Mouse (Mus musculus): ENCODE measurements around the gene Neurl2. TPM values are rescaled to one million over a fixed set of nuclear protein-coding genes. Genes with fewer than 3 reads are reported as not detected.
"Not testable (repeated sequence)": the region's sequence is repeated elsewhere in the genome, so short reads cannot be mapped to it uniquely, and the experiment has no call there.

Neurl2 gene
- total RNA-seq, 2 experiments from 2014 or later: 3.9 to 5.3 TPM

DNA sequence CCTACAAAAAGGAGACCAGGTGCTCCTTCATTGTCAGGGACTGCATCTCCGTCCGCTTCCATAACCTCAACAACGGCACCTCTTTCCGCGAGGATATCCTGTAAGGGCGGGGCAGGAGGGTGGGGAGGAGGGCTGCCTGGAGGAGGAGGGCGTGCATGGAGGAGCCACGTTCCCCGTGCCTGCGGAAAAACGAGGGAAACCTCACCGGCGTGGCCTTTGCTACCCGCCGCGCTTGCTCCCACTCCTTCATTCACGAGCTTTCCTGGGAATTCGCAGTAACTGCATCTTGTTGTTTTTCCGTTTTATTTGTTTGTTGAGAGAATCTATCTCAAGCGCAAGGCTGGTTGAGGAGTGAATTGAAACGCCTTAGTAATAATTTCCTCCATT is 27.9 kb downstream of the Neurl2 start:
- Histone ChIP-seq H3K27ac (peak overlapping the region; percentile 88), H3K4me3 (peak overlapping the region; percentile 77)
- intact Hi-C loops (cut with DNase I): loop anchor here (2.0 kb wide), 1 partner anchor 17 kb away; the partner anchor contains the start of gene Zswim1
- DNase-seq (ENCODE audit: extremely low spot score in 1 of 2, low spot score in 2 of 2): peak in 1 of 2 experiments; percentile 32
- no peak for TF ChIP-seq CTCF (IDR thresholded peaks at IDR 0.05)

DNA sequence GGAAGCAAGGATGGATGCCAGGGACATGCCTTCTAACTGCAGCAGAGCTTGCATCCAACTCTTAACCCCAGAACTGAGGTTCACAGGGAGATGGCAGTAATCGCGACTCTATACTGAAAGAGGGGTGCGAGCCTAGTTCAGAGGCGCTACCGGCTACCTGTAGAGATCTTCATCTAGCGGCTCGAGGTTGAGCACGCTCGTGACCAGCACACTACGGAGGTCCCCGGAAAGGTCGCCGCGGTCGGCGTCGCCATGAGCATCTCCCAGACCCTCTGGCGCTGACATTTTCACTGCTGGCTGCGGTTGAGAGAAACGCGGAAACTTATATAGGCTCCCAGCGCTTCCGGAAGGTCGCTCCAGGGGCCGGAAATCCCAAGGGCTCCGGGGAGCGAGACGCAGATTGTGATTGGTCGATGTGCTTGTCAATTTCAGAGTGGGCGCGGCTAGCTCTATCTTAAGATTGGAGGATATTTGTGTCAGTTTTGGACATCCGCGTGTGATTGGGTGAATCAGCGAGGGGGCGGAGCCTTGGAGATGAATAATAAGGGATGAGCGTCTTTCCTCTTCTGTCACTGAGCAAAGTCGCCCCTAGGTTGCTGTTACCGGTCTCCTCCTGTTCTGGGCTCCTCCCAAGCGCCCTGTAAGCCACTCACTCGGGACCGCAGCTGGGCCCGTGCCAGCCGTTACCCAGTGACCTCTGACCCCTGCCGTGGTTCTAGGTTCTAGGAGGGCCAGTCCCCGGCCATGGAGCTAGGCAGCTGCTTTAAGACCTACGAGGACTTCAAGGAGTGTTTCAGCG is 28.5 kb downstream of the Neurl2 start, which contains the start of the genes Acot8 and Zswim3:
Gene Acot8, minus strand, starts transcription at position 350 of the 799 bp plus-strand sequence.
Gene Zswim3, plus strand, starts transcription at position 566 of the 799 bp plus-strand sequence.
- no peak; the same call in 1 of the 2 replicates for TF ChIP-seq CTCF (IDR thresholded peaks at IDR 0.05)
- DNase-seq (ENCODE audit: extremely low spot score in 1 of 2, low spot score in 2 of 2): peak; percentile 97 to 98
- Histone ChIP-seq H3K4me3 (peak within 1 kb of the TSS; percentile 77), H3K27ac (peak within 1 kb of the TSS; percentile 88)
- intact Hi-C loops (cut with DNase I): loop anchor here (2.0 kb wide), 1 partner anchor 18 kb away; the partner anchor contains the start of gene Zswim1

DNA sequence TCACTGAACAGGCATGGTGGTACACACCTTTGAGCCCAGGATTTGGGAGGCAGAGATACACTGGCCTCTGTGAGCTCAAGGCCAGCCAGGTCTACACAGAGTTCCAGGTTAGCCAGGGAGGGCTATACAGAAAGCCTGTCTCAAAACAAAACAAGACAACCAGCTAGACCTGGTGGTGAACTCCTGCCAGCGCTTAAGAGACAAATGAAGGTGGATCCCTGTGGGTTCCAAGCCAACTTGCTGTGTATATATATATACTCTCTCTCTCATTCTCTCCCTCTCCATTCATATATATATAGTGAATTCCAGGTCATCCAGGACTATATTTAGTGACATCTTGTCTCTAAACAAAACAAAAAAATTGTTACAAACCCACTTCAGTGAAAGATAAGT is 29.3 kb downstream of the Neurl2 start:
- Histone ChIP-seq H3K27ac (no peak overlapping the region), H3K4me3 (peak overlapping the region; percentile 77)
- no peak for DNase-seq (ENCODE audit: extremely low spot score in 1 of 2, low spot score in 2 of 2)
- TF ChIP-seq CTCF (IDR thresholded peaks at IDR 0.05): no peak; the same call in 1 of the 2 replicates
- intact Hi-C loops (cut with DNase I): loop anchor here (2.0 kb wide), 1 partner anchor 19 kb away; the partner anchor contains the start of gene Zswim1

DNA sequence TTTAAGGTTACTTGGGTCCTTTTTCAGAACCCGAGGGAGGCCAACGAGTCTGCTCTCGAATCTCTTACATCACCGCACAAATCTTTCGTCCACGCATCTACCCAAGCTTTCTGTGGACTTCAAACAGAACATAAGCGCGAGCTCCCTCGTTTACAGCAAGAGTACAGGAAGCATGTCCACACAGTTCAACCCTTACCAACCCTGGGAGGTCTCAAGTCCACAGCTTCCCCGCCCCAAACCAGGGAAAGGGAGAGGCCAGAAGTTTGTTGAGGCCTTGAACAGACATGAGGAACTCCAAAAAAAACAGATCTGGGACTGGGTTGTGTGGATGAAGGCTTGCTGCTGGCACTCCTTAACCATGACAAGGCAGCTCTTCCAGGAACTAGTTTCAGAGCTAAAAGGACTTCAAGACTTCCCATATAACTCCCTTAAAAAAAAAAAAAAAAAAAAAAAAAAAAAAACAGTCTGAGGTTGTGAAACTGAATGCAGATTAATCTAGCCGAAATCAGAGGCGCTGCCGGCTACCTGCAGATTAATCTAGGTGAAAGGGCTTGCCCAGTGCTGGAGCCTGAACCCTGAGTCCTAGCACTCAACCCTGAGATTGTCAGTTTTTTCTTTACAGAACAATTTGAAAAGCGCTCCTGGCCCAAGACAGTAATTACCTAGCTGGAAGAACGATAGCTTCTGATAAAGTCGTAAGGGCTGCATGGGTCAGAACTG is 29.9 kb downstream of the Neurl2 start:
- intact Hi-C loops (cut with DNase I): no loop called here
- no peak for TF ChIP-seq CTCF (IDR thresholded peaks at IDR 0.05)
- no peak overlapping the region for H3K27ac ChIP-seq
- DNase-seq (ENCODE audit: extremely low spot score in 1 of 2, low spot score in 2 of 2): no peak
- peak overlapping the region; percentile 77 for H3K4me3 ChIP-seq

DNA sequence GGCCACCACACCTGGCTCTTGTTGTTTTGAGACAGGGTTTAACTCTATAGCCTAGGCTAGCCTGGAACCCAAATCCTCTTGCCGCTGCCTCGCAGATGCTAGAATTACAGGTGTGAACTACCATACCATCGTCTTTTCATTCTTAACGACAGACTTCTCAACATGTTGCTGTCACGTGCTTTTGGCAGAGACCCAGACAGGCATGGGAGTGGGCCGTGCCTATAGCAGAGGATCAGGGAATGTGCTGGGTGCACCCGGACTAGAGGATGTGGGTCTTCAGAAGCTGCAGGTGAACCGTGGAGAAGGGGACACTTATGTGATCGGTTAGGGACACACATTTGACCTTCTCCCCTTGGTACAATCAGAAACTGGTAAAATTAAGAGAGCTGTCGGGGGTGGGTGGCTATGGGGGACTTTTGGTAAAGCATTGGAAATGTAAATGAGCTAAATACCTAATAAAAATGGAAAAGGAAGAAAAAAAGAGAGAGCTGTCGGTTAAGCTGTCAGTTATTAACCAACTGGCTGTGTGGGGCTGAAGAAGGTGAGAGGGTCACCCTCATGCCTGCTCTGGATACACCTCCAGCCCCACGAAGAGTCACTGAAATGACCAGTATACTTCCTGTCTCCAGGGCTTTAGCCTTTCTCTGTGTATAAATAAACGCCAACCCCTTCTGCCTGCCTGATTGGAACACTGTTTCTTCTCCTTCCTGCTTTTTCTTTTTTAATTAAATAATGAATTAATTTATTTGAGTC is 32.8 kb downstream of the Neurl2 start:
- no peak overlapping the region for H3K27ac ChIP-seq
- intact Hi-C loops (cut with DNase I): no loop called here
- H3K4me3 ChIP-seq: no peak overlapping the region
- no peak for DNase-seq (ENCODE audit: extremely low spot score in 1 of 2, low spot score in 2 of 2)
- no peak for TF ChIP-seq CTCF (IDR thresholded peaks at IDR 0.05)

DNA sequence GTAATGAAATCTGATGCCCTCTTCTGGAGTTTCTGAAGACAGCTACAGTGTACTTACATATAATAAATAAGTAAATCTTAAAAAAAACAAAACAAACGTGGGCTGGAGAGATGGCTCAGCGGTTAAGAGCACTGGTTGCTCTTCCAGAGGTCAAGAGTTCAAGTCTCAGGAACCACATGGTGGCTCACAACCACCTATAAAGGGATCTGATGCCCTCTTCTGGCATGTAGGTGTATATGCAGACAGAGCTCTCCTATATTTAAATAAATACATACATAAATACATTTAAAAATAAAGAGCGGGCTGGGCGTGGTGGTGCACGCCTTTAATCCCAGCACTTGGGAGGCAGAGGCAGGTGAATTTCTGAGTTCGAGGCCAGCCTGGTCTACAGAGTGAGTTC is 34.7 kb downstream of the Neurl2 start:
- peak; percentile 44 for TF ChIP-seq CTCF (IDR thresholded peaks at IDR 0.05)
- intact Hi-C loops (cut with DNase I); H3K27ac ChIP-seq; DNase-seq (ENCODE audit: extremely low spot score in 1 of 2, low spot score in 2 of 2); H3K4me3 ChIP-seq: not testable (repeated sequence)

DNA sequence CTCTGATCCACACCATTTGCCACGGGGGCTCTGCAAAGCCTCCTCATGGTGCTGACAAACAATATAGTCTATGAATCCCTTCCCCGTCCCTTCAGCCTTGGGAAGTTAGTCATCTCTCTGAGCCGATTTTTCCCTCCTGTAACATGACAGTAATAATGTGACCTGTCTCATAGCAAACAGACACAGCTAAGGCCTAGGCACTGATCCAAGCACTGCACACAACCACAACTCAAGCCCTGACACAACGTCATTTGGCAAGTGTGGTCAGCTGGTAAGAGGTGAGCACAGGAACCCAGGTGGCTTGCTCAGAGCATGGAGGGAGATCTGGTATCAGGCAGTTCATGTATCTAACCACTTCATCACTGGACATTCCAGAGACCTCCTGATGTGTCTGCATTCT is 37.4 kb downstream of the Neurl2 start:
- Histone ChIP-seq H3K4me3 (no peak overlapping the region), H3K27ac (no peak overlapping the region)
- intact Hi-C loops (cut with DNase I): no loop called here
- no peak for TF ChIP-seq CTCF (IDR thresholded peaks at IDR 0.05)
- no peak for DNase-seq (ENCODE audit: extremely low spot score in 1 of 2, low spot score in 2 of 2)

DNA sequence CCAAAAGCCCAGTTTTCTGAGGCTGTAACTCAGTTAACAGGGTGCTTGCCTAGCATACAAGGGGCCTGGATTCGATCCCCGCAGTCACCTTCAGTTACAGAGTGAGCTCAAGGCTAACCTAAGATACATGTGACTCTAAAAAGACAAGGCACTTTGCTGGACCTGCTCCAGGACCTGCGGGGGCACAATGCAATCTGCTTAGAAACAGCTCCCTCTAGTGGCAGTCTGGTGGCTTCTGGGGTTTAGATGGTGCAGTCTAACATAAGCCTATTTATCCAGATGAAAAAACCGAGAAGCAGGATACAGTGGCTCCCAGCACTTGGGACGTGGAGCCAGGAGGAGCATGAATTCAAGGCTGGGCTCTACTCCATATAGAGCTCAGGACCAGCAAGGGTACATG is 39.0 kb downstream of the Neurl2 start:
- TF ChIP-seq CTCF (IDR thresholded peaks at IDR 0.05): peak; percentile 91
- H3K4me3 ChIP-seq: no peak overlapping the region
- DNase-seq (ENCODE audit: extremely low spot score in 1 of 2, low spot score in 2 of 2): peak; percentile 75 to 80
- H3K27ac ChIP-seq: no peak overlapping the region
- intact Hi-C loops (cut with DNase I): no loop called here

DNA sequence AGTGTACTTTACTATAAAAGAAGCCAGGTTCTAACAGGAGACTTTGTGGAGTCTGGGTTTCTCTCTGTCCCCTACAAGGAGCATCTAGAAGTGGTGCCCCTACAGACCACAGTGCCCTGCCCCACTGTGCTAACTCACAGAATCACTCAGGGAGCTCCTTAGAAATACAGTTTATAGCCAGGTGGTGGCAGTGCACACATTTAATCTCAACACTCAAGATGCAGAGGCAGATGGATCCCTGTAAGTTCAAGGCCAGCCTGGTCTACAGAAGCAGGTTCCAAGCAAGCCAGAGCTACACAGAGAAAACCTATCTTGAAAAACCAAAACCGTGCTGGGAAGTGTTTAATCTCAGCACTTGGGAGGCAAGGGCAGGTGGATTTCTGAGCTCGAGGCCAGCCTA is 39.5 kb downstream of the Neurl2 start:
- TF ChIP-seq CTCF (IDR thresholded peaks at IDR 0.05): no peak
- Histone ChIP-seq H3K27ac (no peak overlapping the region), H3K4me3 (no peak overlapping the region)
- no peak for DNase-seq (ENCODE audit: extremely low spot score in 1 of 2, low spot score in 2 of 2)
- intact Hi-C loops (cut with DNase I): no loop called here

DNA sequence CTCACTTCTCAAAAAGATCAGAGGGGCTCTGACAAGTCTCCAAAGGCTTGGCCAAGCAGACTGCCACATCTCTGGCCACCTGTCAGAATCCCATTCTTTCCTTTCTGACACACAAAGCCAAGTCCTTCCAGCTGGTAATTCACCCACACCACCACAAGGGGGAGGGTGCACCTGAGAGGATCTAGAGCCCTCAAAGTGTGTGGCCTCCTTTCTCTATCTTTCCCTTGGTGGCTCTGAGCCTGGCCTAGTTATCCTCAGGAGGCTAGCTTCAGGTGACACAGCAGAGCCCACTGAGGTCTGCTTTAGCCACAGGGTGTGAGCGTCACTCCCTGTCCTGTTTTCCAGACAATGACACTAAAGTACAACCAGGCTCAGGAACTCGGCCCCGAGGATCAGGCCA is 40.0 kb downstream of the Neurl2 start:
- Histone ChIP-seq H3K4me3 (no peak overlapping the region), H3K27ac (no peak overlapping the region)
- peak; percentile 78 for TF ChIP-seq CTCF (IDR thresholded peaks at IDR 0.05)
- peak in 1 of 2 experiments; percentile 62 for DNase-seq (ENCODE audit: extremely low spot score in 1 of 2, low spot score in 2 of 2)
- intact Hi-C loops (cut with DNase I): no loop called here

DNA sequence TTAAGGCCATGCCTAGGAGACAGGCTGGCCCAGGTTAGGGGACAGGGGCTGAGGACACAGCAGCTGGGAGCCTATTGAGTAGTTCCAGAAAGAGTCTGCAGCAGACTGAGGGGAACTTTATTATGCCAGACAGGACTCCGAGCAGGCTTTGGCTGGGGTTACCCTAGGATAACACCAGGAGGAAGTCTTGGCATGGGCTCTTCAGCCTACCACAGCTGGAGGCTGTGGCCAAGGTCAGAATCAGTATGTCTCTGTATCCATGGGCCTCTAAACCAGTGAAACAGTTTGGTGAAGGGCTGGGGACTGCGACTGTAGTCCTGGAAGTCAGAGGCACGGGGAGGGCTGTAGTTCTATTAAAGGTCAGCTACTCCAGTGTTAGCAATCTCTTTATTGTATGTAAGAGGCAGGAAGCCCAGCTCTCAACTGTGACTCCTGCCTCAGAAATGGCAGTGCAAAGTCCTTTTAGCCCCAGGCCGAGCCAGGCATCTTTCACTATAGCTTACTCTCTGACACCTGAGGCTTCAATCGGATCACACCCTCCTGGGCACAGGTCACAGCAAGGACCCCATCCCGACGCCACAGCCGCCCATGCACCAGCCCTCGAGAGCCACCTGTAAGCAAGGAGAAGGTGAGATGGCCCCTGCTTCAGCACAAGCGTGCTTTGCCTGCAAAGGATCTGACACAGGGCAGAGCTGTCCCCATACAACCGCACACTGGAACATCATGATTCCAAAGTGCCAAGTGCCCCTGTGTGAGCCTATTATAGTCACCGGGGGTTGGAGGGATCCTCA is 40.7 kb downstream of the Neurl2 start:
- no peak for TF ChIP-seq CTCF (IDR thresholded peaks at IDR 0.05)
- intact Hi-C loops (cut with DNase I): no loop called here
- Histone ChIP-seq H3K4me3 (no peak overlapping the region), H3K27ac (no peak overlapping the region)
- DNase-seq (ENCODE audit: extremely low spot score in 1 of 2, low spot score in 2 of 2): no peak

Data from left cerebral cortex, adult 2 months (tissue).